Mouse (Mus musculus) spleen, adult 2 months (tissue): ENCODE data around the gene Toe1.

Experiments used
- CTCF ChIP-seq: fragments of 200-500 bp; IDR thresholded peaks from 2 replicates; pipeline ENCODE4 v1.5.1; 2011; ENCODE audit warnings: mild to moderate bottlenecking, inconsistent platforms; ENCODE audit not compliant: insufficient read depth, insufficient read length, insufficient replicate concordance; ENCODE audit errors: extremely low read depth
- POLR2A ChIP-seq: fragments of 200-500 bp; IDR thresholded peaks from 2 replicates; pipeline ENCODE4 v1.6.1; 2011; ENCODE audit warnings: low read depth, low read length, inconsistent platforms

- no peak for TF ChIP-seq CTCF
- TF ChIP-seq POLR2A = no peak
These were observed 57.7 kb downstream of the Toe1 start for GRCm38 (mm10) chr4:116749750-116750149.
